Mouse (Mus musculus) fibroblast of lung, adult 2 months (primary cell): ENCODE measurements around the gene Dnajb6.
A peak's percentile ranks its signal among the peaks of the same experiment; 100 is the strongest.
"Not testable (repeated sequence)": the region's sequence is repeated elsewhere in the genome, so short reads cannot be mapped to it uniquely, and the experiment has no call there.

Experiments
- DNase-seq: peaks from one replicate; pipeline ENCODE4 v3.0.0-alpha.2; 2011; ENCODE audit warnings: low read depth

Dnajb6 gene

DNA sequence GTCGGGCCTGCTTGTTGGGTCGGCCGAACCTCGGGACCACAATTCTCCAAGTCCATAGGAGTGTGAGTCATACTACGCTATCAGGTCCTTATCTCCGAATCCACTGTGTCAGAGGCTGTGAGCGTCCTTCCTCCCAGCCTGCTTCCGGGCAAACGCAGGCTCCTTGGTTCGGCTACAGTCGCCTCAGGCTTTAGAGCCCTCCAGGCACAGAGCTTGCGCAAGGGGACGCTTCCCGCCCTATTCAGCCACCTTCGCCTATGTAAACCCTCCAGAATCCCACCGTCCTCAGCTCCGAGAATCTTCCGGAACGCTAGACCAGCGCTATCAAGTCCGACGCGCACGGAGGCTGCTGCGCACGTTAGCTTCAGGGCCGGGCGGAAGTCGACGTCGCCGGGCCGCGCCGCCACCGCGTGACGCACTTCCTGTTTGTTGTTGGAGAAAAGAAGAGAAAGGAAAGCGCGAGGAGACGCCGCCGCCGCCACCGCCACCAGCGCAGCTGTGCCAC is at the start of gene Dnajb6, which contains the start of gene Gm5129:
Dnajb6 (plus strand) TSS at position 132 of the 505 bp plus-strand sequence.
Gm5129 (minus strand) TSS at position 380 of the 505 bp plus-strand sequence.
- peak; percentile 78 for DNase-seq

DNA sequence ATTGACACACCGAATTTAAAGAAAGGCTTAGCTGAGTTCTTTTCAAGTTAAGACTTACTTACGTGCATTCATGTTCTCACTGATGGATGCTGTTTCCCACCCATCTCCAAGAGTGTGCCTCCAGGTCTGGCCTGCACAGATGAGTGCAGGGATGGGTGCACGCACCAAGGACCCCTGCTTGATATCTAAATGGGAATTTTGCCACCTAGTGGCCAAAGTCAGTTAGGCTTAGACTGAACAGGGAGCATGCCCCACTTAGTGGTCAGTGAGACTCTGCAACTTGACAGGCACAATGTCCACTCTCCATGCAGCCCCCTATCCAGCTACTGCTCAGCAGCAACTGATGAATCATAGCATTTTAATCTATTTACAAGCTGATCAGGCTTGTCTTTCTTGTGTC is 47.8 kb upstream of the Dnajb6 start:
- no peak for DNase-seq

DNA sequence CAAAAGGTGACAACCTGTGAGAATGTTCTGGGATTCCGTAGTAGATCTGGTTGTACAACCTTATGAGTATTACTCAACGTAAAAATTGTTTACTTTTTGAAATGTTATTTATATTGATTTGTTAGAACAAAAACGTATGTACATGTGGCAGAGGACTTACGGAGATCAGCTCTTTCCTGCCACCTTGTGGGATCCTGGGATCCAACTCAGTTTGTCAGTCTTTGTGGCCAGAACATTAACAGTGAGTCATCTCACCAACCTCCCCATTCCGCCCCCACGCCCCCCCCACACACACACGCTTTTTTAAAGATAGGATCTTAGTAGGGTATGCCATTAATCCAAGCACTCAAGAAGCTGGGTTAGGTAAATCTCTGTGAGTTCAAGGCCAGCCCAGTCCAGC is 47.1 kb upstream of the Dnajb6 start:
- DNase-seq, result no peak

- no peak for DNase-seq
Observed at GRCm38 (mm10) chr5:29698493-29698892, 37.0 kb upstream of the Dnajb6 start.

GRCm38 (mm10) chr5:29699520-29700202 is 35.8 kb upstream of the Dnajb6 start:
- DNase-seq, result no peak

- DNase-seq, result no peak
Observed at GRCm38 (mm10) chr5:29707241-29707640, 28.2 kb upstream of the Dnajb6 start.

DNA sequence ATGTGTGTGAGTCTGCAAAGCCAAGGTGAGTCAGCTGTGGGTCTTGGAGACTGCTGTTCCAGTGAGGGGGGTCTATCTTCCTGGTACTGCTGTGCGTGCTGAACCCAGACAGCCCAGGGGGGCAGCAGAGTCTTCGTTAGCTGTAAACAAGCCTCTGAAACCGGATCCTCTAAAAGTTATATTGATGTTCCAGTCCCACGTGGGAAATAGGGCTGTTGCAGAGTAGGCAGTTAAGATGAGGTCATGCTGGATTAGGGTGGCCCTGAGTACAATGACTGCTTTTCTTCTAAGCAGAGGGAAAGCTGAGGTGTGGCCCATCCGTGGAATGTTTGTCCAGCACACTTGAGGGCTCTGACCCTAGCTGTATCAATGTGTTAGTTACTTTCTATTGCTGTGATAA is 27.2 kb upstream of the Dnajb6 start:
- DNase-seq, result peak; percentile 88

DNA sequence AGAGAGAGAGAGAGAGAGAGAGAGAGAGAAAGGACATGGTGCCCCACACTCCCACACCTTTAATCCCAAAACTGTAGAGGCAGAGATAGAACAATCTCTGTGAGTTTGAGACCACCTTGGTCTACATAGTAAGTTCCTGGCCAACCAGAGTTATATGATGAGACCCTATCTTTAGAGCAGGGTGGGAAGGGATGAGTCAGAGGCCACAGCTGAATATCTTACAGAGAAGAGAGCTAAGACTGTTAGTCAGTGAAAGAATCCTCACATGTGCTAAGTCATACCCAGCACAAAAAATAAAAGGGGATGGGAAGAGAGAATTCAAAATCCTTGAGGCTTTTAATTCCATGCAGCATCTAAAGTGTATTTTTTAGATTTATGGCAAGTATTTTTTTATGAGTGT is 23.9 kb upstream of the Dnajb6 start:
- no peak for DNase-seq

GRCm38 (mm10) chr5:29712906-29713305 is 22.6 kb upstream of the Dnajb6 start:
- DNase-seq, result no peak

DNA sequence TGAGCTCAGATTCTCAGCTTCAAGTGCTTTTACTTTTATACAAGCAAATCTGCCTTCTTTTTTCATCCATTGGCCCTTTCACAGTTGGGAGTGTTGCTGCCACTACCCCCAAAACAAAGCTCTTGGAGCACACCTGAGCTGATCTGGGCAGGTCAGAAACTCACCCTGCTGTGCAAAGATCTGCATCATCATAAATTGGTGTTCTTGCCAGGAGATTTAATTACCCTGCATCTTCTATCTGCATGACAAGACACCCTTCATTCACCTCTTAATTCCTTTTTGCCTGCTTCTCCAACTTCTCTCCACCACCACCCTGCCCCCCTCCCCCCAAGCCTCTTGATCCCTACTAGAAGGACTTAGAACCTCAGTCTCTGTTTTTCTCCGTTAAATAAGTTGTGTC is 14.3 kb upstream of the Dnajb6 start:
- DNase-seq, result no peak

DNA sequence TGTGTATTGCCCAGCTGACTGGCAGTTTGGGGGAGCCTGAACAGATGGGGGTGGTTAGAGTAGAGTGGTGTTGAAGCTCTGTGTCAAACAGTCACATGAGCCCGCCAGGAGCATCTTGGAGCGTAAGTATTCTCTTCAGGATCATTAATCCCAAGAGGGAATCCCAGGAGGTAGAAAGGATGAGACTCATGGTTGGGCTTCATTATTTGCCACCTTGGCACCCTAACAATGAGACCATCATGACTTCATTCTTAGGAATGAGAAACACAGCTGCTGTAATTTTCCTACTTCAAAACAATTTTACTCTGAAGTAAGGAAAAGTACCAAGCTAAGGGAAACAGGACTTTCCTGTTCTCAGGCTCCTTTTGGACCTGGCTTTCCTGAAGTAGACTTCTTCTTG is 10.1 kb upstream of the Dnajb6 start:
- DNase-seq, result no peak

GRCm38 (mm10) chr5:29726070-29726469 is 9.4 kb upstream of the Dnajb6 start:
- DNase-seq, result not testable (repeated sequence)

DNA sequence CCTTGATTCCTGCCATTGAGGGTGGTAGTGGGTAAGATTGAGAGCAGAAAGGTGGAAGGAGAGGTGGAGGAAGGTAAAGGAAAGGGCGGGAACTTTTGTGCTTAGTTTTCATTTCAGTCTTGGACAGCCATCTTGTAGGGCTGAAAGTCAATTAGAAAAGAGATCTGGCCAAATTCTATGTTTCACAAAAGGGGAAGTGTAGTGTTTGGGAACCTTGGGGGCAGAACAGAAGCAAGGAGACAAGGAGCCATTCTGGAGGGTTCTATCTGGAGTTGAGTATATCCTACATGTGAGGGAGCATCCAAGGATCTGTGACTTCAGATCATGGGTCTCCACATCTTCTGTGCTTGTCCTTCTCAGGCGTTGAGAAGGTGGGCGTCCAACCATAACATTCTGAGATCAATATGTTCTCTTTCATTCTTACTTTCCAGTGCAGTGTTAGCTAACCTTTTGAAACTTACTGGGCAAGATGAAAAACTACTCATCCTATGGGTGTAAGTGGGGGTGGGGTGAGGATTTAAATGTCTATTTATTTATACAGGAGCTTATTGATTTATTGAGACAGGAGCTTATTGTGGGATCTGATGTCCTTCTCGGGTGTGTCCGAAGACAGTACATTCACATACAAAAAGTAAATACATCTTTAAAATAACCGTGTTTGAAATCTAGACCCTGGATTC is 517 bp upstream of the Dnajb6 start:
- DNase-seq, result no peak

DNA sequence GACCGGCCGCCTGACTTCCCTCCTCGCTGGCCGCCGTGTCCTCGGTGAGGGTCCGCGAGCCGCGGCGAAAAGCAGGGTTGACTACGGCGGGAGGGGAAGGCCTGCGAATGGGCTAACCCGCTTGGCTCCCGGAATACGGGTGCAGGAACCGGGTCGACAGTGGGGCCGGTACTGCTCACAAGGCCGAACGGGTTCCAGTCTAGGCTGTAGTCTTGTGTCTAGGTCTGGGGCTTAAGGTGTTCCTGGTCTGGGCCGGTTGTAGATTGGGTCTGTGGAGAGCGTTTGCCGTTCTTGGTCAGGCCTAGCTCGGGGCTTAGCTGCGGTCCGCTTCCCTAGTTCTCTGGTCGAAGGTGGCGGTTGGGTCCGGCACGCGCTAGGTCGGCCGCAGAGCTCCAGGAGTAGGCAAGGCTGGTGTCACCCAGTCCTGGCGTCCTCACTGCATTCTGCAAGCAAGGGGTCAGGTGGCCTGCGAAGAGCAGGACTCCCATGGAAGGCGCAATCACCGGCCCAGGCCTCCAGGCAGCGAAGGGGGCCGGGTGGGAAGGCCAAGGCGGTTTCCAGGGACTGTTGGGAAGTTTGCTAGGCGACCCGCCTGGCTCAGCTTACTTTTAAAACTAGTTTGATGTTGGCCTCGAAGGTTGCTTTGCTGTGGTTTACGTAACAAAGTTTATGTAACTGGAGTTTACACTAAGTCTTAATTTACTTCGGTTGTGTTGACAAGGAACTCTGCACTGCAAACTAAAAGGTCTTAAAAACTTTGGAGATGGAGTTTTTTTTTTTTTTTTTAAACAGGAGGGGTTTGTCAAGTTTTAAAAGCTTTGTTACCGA is 799 bp downstream of the Dnajb6 start:
- no peak for DNase-seq

GRCm38 (mm10) chr5:29736942-29737341 is 1.5 kb downstream of the Dnajb6 start:
- DNase-seq, result no peak

DNA sequence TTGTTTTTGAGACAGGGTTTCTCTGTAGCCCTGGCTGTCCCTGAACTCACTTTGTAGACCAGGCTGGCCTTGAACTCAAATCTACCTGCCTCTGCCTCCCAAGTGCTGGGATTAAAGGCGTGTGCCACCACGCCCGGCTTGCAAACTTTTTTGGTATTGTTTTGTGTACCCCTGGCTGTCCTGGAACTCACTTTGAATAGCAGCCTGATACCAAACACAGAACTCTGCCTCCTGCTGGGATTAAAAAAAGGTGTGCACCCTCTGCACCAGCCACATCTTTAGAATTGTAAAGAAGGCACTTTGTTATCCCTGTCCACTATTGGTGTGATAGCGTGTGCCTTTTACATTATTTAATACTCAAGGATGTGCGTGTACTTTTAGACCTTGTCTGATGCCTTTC is 2.0 kb downstream of the Dnajb6 start:
- no peak for DNase-seq

- DNase-seq, result no peak
Observed at GRCm38 (mm10) chr5:29738076-29738475, 2.6 kb downstream of the Dnajb6 start.

GRCm38 (mm10) chr5:29740651-29741050 is 5.2 kb downstream of the Dnajb6 start:
- no peak for DNase-seq

- DNase-seq, result no peak
Observed at GRCm38 (mm10) chr5:29741093-29741492, 5.6 kb downstream of the Dnajb6 start.

- no peak for DNase-seq
Observed at GRCm38 (mm10) chr5:29747661-29748060, 12.2 kb downstream of the Dnajb6 start.

- DNase-seq, result no peak
Observed at GRCm38 (mm10) chr5:29751306-29751705, 15.8 kb downstream of the Dnajb6 start.

GRCm38 (mm10) chr5:29752894-29753293 is 17.4 kb downstream of the Dnajb6 start:
- DNase-seq, result no peak

GRCm38 (mm10) chr5:29759318-29759717 is 23.8 kb downstream of the Dnajb6 start:
- DNase-seq, result no peak
